In genomic region chr17:30347101-30347613, GRCm38 (mm10) we compare ENCODE assay signal across 8 mouse cellular contexts.
DNase-seq lines count a peak whose midpoint lies in the region; ATAC-seq and TF ChIP-seq lines count a peak whose summit lies in the region.

No protein-coding gene starts in this region.

- no peak for TF ChIP-seq CTCF in thymus, adult 2 months (IDR thresholded peaks at IDR 0.05; ENCODE audit: borderline replicate concordance, control insufficient read depth, extremely low read depth, insufficient read depth, low read length, poor library complexity)

- peak overlapping the region; percentile 26 for H3K4me2 ChIP-seq in kidney, embryonic 15.5 days
- H3K4me2 ChIP-seq in hindbrain, embryonic 14.5 days (replicated peaks) = peak overlapping the region; percentile 28; the same call in 1 of the 2 replicates
- peak overlapping the region; percentile 16; the same call in 1 of the 2 replicates for H3K4me2 ChIP-seq in midbrain, embryonic 15.5 days

- no peaks in the 10 kb centered on the region for H3K36me3 ChIP-seq in kidney, embryonic 15.5 days
- H3K36me3 ChIP-seq in hindbrain, embryonic 14.5 days (replicated peaks; ENCODE audit: control insufficient read depth, insufficient read depth) = no peaks in the 10 kb centered on the region
- no peaks in the 10 kb centered on the region for H3K36me3 ChIP-seq in midbrain, embryonic 15.5 days (replicated peaks)
- H3K36me3 ChIP-seq in thymus, adult 2 months (ENCODE audit: control insufficient read depth, insufficient read depth, low read length) = no peaks in the 10 kb centered on the region

- DNase-seq in kidney, adult 18-20 months = no peak
- DNase-seq in c-Kit-positive CD71-positive TER-119-negative erythroid progenitor cells, embryonic 14.5 days (ENCODE audit: low read depth) = peak; percentile 79
- no peak for DNase-seq in hindbrain, embryonic 14.5 days (ENCODE audit: low spot score)
- no peak for DNase-seq in urinary bladder, adult 2 months (ENCODE audit: low spot score)
- DNase-seq in thymus, adult 2 months = no peak
- no peak for DNase-seq in lung, postnatal 36 days

- peak overlapping the region; percentile 52; the same call in 1 of the 2 replicates for H3K27ac ChIP-seq in kidney, embryonic 15.5 days
- H3K27ac ChIP-seq in hindbrain, embryonic 14.5 days = peak overlapping the region; percentile 73
- H3K27ac ChIP-seq in midbrain, embryonic 15.5 days = peak overlapping the region; percentile 73
- no peak overlapping the region for H3K27ac ChIP-seq in thymus, adult 2 months (ENCODE audit: control insufficient read depth, insufficient read depth, low read length)

- H3K9ac ChIP-seq in kidney, embryonic 15.5 days = no peak overlapping the region
- peak overlapping the region; percentile 46 for H3K9ac ChIP-seq in hindbrain, embryonic 14.5 days
- H3K9ac ChIP-seq in midbrain, embryonic 15.5 days = no peak overlapping the region

- no peaks in the 10 kb centered on the region for H3K9me3 ChIP-seq in kidney, embryonic 15.5 days (replicated peaks)
- no peaks in the 10 kb centered on the region for H3K9me3 ChIP-seq in hindbrain, embryonic 14.5 days (ENCODE audit: control insufficient read depth, low read length)
- H3K9me3 ChIP-seq in midbrain, embryonic 15.5 days = no peaks in the 10 kb centered on the region

- no peak for TF ChIP-seq POLR2A in thymus, adult 2 months (IDR thresholded peaks at IDR 0.05; ENCODE audit: control insufficient read depth, extremely low read depth, insufficient read depth, low read length, poor library complexity)

- no peak overlapping the region for H3K4me3 ChIP-seq in kidney, embryonic 15.5 days (replicated peaks)
- H3K4me3 ChIP-seq in hindbrain, embryonic 14.5 days (replicated peaks; ENCODE audit: low read length) = no peak overlapping the region
- H3K4me3 ChIP-seq in midbrain, embryonic 15.5 days = no peak overlapping the region
- H3K4me3 ChIP-seq in thymus, adult 2 months (ENCODE audit: control insufficient read depth, insufficient read depth, low read length) = no peak overlapping the region

- H3K4me1 ChIP-seq in kidney, embryonic 15.5 days = peaks cover 26% of the 10 kb centered on the region
- peaks cover 30% of the 10 kb centered on the region for H3K4me1 ChIP-seq in hindbrain, embryonic 14.5 days (replicated peaks; ENCODE audit: control insufficient read depth, insufficient read depth, low read length)
- H3K4me1 ChIP-seq in midbrain, embryonic 15.5 days = peaks cover 28% of the 10 kb centered on the region
- peaks cover 6% of the 10 kb centered on the region; the same call in 1 of the 2 replicates for H3K4me1 ChIP-seq in thymus, adult 2 months (replicated peaks; ENCODE audit: control insufficient read depth, insufficient read depth, low read length)

- ATAC-seq in kidney, embryonic 15.5 days (replicated peaks; ENCODE audit: low FRiP score) = peak; percentile 77
- peak; percentile 53; the same call in 1 of the 2 replicates for ATAC-seq in hindbrain, embryonic 14.5 days (ENCODE audit: low FRiP score)
- peak; percentile 65 for ATAC-seq in midbrain, embryonic 15.5 days (replicated peaks)

- H3K27me3 ChIP-seq in kidney, embryonic 15.5 days = no peaks in the 10 kb centered on the region
- no peaks in the 10 kb centered on the region for H3K27me3 ChIP-seq in hindbrain, embryonic 14.5 days (ENCODE audit: control insufficient read depth, insufficient read depth, low read length)
- H3K27me3 ChIP-seq in midbrain, embryonic 15.5 days (replicated peaks) = no peaks in the 10 kb centered on the region
- H3K27me3 ChIP-seq in thymus, adult 2 months (ENCODE audit: control insufficient read depth, insufficient read depth, low read length) = no peaks in the 10 kb centered on the region

- WGBS in kidney, embryonic 15.5 days = 6% methylated on average over 10 of the region's 10 CpGs
- 17% methylated on average over 10 of the region's 10 CpGs for WGBS in hindbrain, embryonic 14.5 days
- 12% methylated on average over 10 of the region's 10 CpGs for WGBS in midbrain, embryonic 15.5 days
- WGBS in thymus, adult 2 months = 88% methylated on average over 10 of the region's 10 CpGs
